Mouse (Mus musculus) hindbrain, embryonic 16.5 days (tissue): ENCODE measurements around the gene Cox4i1. TPM values are rescaled to one million over a fixed set of nuclear protein-coding genes. Genes with fewer than 3 reads are reported as not detected.
"Not testable (repeated sequence)": the region's sequence is repeated elsewhere in the genome, so short reads cannot be mapped to it uniquely, and the experiment has no call there.

ENCODE experiments used
- ATAC-seq: fragments of 200-750 bp; cut with Nextera tagmentation; 2 replicates; pipeline ENCODE4 v1.8.0; 2017; ENCODE audit warnings: moderate TSS enrichment, moderate library complexity
- H3K27ac ChIP-seq: fragments of 300-500 bp; sonication (generic); 2 replicates; pipeline ENCODE4 v1.5.1; 2014; ENCODE audit warnings: low read depth, mild to moderate bottlenecking, control low read depth, low read length, moderate library complexity
- H3K27me3 ChIP-seq: fragments of 300-500 bp; sonication (generic); replicated peaks from 2 replicates; pipeline ENCODE4 v1.6.1; 2014; ENCODE audit warnings: low read length; ENCODE audit not compliant: control insufficient read depth, insufficient read depth
- H3K36me3 ChIP-seq: fragments of 300-500 bp; sonication (generic); 2 replicates; pipeline ENCODE4 v1.6.1; 2014; ENCODE audit warnings: mild to moderate bottlenecking, low read length, moderate library complexity, mixed read lengths; ENCODE audit not compliant: control insufficient read depth, insufficient read depth
- H3K4me1 ChIP-seq: fragments of 300-500 bp; sonication (generic); 2 replicates; pipeline ENCODE4 v1.6.1; 2014; ENCODE audit warnings: low read depth, low read length; ENCODE audit not compliant: control insufficient read depth, insufficient read depth
- H3K4me2 ChIP-seq: fragments of 300-500 bp; sonication (generic); 2 replicates; pipeline ENCODE4 v1.6.1; 2014; ENCODE audit warnings: mild to moderate bottlenecking, low read length, control low read depth, moderate library complexity
- H3K4me3 ChIP-seq: fragments of 300-500 bp; sonication (generic); 2 replicates; pipeline ENCODE4 v1.5.1; 2014; ENCODE audit warnings: mild to moderate bottlenecking, low read length, control low read depth, moderate library complexity
- H3K9ac ChIP-seq: fragments of 300-500 bp; sonication (generic); 2 replicates; pipeline ENCODE4 v1.6.1; 2014; ENCODE audit warnings: low read depth, mild to moderate bottlenecking, control low read depth, low read length, moderate library complexity
- H3K9me3 ChIP-seq: fragments of 300-500 bp; sonication (generic); 2 replicates; pipeline ENCODE4 v1.6.1; 2014; ENCODE audit warnings: mild to moderate bottlenecking, low read length, moderate library complexity; ENCODE audit not compliant: control insufficient read depth
- WGBS: fragments of 180-500 bp; shearing (Covaris S2); extraction: QIAGEN DNeasy Blood & Tissue Kit; methylation state at CpG from one replicate; pipeline ENCODE4 v1.1.7; 2014; 5-methylcytosine and 5-hydroxymethylcytosine counted together
- polyA plus RNA-seq: library from polyadenylated mRNA; unstranded; fragments of >200 nt; fragmentation: Nextera tagmentation; extraction: Ambion mirVana; gene quantifications from 2 replicates; pipeline ENCODE4 v1.2.1, GENCODE M21; 2015

The Cox4i1 gene
- polyA plus RNA-seq, 1 experiment from 2014 or later = 1,379 TPM

DNA sequence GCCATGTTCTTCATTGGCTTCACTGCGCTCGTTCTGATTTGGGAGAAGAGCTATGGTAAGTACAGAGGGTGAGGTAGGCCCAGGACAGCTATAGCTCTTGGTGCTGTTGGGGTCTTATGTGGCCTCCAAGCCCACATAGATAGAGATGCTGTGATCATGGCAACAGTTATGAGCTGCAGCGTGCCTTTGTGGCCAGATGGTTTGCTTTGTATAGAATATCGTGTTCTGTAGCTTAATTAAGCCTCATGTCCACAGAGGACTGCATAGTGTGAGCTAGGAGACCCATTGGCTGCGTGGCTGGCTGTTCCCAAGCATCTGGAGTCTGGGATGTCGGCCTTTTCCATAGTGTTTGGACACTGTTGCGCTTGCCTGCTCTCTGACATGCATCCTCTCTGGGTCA, 5.3 kb downstream of the Cox4i1 start:
- 91% methylated on average over 7 of the region's 7 CpGs for WGBS
- no peak overlapping the region for H3K4me2 ChIP-seq
- H3K4me1 ChIP-seq = peaks cover 6% of the 10 kb centered on the region
- peaks cover 26% of the 10 kb centered on the region for H3K36me3 ChIP-seq
- no peaks in the 10 kb centered on the region for H3K27me3 ChIP-seq
- no peak overlapping the region for H3K27ac ChIP-seq
- H3K9me3 ChIP-seq = no peaks in the 10 kb centered on the region
- no peak for ATAC-seq
- no peak overlapping the region for H3K4me3 ChIP-seq
- H3K9ac ChIP-seq = no peak overlapping the region

GRCm38 (mm10) chr8:120675718-120676117, 7.7 kb downstream of the Cox4i1 start:
- H3K4me2 ChIP-seq = no peak overlapping the region
- H3K4me1 ChIP-seq = no peaks in the 10 kb centered on the region; the same call in 1 of the 2 replicates
- H3K9ac ChIP-seq = no peak overlapping the region
- ATAC-seq = no peak
- H3K27ac ChIP-seq = no peak overlapping the region
- H3K4me3 ChIP-seq = no peak overlapping the region
- WGBS = 71% methylated on average over 8 of the region's 8 CpGs
- H3K9me3 ChIP-seq = no peaks in the 10 kb centered on the region
- no peaks in the 10 kb centered on the region for H3K27me3 ChIP-seq
- peaks cover 25% of the 10 kb centered on the region for H3K36me3 ChIP-seq

GRCm38 (mm10) chr8:120678447-120678846, 10.4 kb downstream of the Cox4i1 start:
- Histone ChIP-seq H3K4me3 (no peak overlapping the region), H3K4me1 (no peaks in the 10 kb centered on the region), H3K4me2 (no peak overlapping the region), H3K27ac (no peak overlapping the region), H3K9ac (no peak overlapping the region), H3K9me3 (no peaks in the 10 kb centered on the region), H3K36me3 (peaks cover 10% of the 10 kb centered on the region), H3K27me3 (no peaks in the 10 kb centered on the region)
- peak; percentile 37; the same call in 1 of the 2 replicates for ATAC-seq
- 14% methylated on average over 10 of the region's 10 CpGs for WGBS

GRCm38 (mm10) chr8:120679629-120680387, 11.8 kb downstream of the Cox4i1 start:
- WGBS = 79% methylated on average over 11 of the region's 11 CpGs
- Histone ChIP-seq H3K9ac (no peak overlapping the region; the same call in 1 of the 2 replicates), H3K9me3 (no peaks in the 10 kb centered on the region), H3K27ac (no peak overlapping the region), H3K4me2 (no peak overlapping the region), H3K4me1 (no peaks in the 10 kb centered on the region), H3K36me3 (peaks cover 3% of the 10 kb centered on the region; the same call in 1 of the 2 replicates), H3K4me3 (no peak overlapping the region), H3K27me3 (no peaks in the 10 kb centered on the region)
- ATAC-seq = no peak

DNA sequence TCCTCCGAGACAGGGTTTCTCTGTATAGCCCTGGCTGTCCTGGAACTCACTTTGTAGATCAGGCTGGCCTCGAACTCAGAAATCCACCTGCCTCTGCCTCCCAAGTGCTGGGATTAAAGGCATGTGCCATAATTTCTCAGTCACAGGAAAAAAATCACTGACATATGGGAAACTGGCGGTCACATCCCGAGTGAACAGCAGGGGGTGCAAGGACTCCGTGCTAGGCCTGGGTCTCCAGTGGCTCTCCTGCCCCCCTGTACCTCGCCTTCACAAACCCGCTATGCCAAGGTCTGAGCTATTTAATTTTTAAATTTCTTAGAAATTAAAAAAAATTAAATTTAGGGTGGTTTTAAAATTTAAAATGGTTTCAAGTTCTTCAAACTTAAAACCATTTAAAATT, 12.4 kb downstream of the Cox4i1 start:
- not testable (repeated sequence) for H3K4me3 ChIP-seq, H3K27me3 ChIP-seq, H3K9me3 ChIP-seq, H3K4me2 ChIP-seq, ATAC-seq, H3K4me1 ChIP-seq, H3K9ac ChIP-seq, H3K36me3 ChIP-seq, H3K27ac ChIP-seq
- 52% methylated on average over 7 of the region's 7 CpGs for WGBS

GRCm38 (mm10) chr8:120681113-120681512, 13.1 kb downstream of the Cox4i1 start:
- no peak for ATAC-seq
- no peak overlapping the region for H3K4me2 ChIP-seq
- H3K9me3 ChIP-seq = no peaks in the 10 kb centered on the region
- 77% methylated on average over 10 of the region's 10 CpGs for WGBS
- H3K27ac ChIP-seq = no peak overlapping the region
- peaks cover 3% of the 10 kb centered on the region; the same call in 1 of the 2 replicates for H3K36me3 ChIP-seq
- H3K4me3 ChIP-seq = no peak overlapping the region
- H3K27me3 ChIP-seq = no peaks in the 10 kb centered on the region
- H3K9ac ChIP-seq = no peak overlapping the region
- no peaks in the 10 kb centered on the region for H3K4me1 ChIP-seq

DNA sequence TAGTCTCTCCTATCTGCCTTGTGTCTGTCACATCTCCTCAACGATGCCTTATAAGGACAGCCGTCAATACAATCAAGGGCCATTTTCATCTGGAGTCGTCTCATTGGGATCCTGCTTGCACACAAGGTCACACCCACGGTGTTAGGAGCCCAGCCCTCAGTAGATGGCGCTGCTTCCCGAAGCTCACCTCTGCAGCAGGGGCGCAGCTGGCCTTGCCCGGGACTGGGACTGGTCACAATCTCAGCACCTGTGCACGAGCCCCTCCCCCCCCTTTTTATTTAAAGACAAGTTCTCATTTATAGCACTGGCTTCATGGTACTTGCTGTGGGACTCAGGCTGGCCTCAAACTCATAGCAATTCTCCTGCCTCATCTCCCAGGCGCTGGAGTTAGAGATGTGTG, 15.6 kb downstream of the Cox4i1 start:
- H3K4me2 ChIP-seq = no peak overlapping the region
- no peaks in the 10 kb centered on the region for H3K27me3 ChIP-seq
- ATAC-seq = no peak

DNA sequence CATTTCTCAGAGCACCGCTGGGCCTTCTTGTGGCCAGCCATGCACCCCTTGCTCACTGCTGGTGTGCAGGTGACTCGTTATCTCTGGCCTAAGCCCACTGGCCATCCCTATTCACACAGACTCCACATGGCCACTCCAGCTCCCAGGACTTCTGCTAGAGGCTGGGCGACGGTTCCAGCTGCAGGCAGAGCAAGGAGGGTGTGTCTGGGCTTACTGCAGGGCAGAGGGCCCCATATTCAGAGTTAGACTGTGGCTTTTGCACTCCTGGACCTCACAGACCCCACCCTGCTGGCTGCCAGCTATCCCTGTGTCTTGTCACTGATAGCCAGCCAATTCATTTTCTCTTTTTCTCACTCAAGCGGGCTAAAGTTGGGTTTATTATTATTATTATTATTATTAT, 16.1 kb downstream of the Cox4i1 start:
- no peaks in the 10 kb centered on the region for H3K36me3 ChIP-seq

More for the DNA sequence above, 15.6 kb downstream of the Cox4i1 start:
- Histone ChIP-seq H3K4me3 (no peak overlapping the region), H3K9me3 (no peaks in the 10 kb centered on the region), H3K4me1 (no peaks in the 10 kb centered on the region), H3K27ac (no peak overlapping the region), H3K9ac (no peak overlapping the region), H3K36me3 (no peaks in the 10 kb centered on the region)
- WGBS = 17% methylated on average over 10 of the region's 10 CpGs

GRCm38 (mm10) chr8:120685097-120685496, 17.1 kb downstream of the Cox4i1 start:
- Histone ChIP-seq H3K27me3 (no peaks in the 10 kb centered on the region), H3K4me2 (no peak overlapping the region), H3K4me1 (no peaks in the 10 kb centered on the region), H3K9me3 (no peaks in the 10 kb centered on the region), H3K36me3 (no peaks in the 10 kb centered on the region), H3K4me3 (no peak overlapping the region), H3K9ac (no peak overlapping the region), H3K27ac (no peak overlapping the region)
- 69% methylated on average over 5 of the region's 5 CpGs for WGBS
- ATAC-seq = no peak

More for the DNA sequence above, 16.1 kb downstream of the Cox4i1 start:
- Histone ChIP-seq H3K4me2 (no peak overlapping the region), H3K4me3 (no peak overlapping the region), H3K9me3 (no peaks in the 10 kb centered on the region), H3K4me1 (no peaks in the 10 kb centered on the region), H3K27ac (no peak overlapping the region), H3K9ac (no peak overlapping the region), H3K27me3 (no peaks in the 10 kb centered on the region)
- no peak for ATAC-seq
- WGBS = 74% methylated on average over 5 of the region's 5 CpGs
